Mouse (Mus musculus) erythroblast, adult 5-6 weeks (primary cell): ENCODE data around the gene Gse1. TPM values are rescaled to one million over a fixed set of nuclear protein-coding genes. Genes with fewer than 3 reads are reported as not detected.

Experiments
- ATAC-seq: replicated peaks from 2 replicates; pipeline ENCODE4 v1.8.0; 2016; ENCODE audit warnings: moderate number of reproducible peaks, mild to moderate bottlenecking, moderate TSS enrichment, inconsistent platforms; ENCODE audit not compliant: poor library complexity, low FRiP score, severe bottlenecking
- total RNA-seq, 2 experiments: library from RNA; stranded (forward) in 1 of 2; stranded (reverse) in 1 of 2; fragments of 150-400 nt in 1 of 2; fragments of 200-764, 138-1000 nt in 1 of 2; gene quantifications; 2 replicates each; pipeline versions ENCODE4 v1.2.3 to v1.2.4; 2015 to 2017; ENCODE audit warnings: low replicate concordance in 2 of 2

Gene Gse1
- total RNA-seq (2015; ENCODE audit: low replicate concordance) (23.2 and 30.0 TPM in 2 replicates), total RNA-seq (2017; ENCODE audit: low replicate concordance) (37.8 and 38.3 TPM in 2 replicates)

- no peak for ATAC-seq
These were observed at the start of gene Gse1 for GRCm38 (mm10) chr8:120227891-120228591. Gene Gse1, plus strand, starts transcription at chr8:120228456.

GRCm38 (mm10) chr8:120179027-120179431 lies 49.2 kb upstream of the Gse1 start:
- ATAC-seq = peak; percentile 82

GRCm38 (mm10) chr8:120180445-120180970 lies 47.7 kb upstream of the Gse1 start:
- ATAC-seq = no peak

- no peak for ATAC-seq
These were observed 47.0 kb upstream of the Gse1 start for GRCm38 (mm10) chr8:120181274-120181673.

- ATAC-seq = no peak
These were observed 46.3 kb upstream of the Gse1 start for GRCm38 (mm10) chr8:120181861-120182414.

- no peak for ATAC-seq
These were observed 43.9 kb upstream of the Gse1 start for GRCm38 (mm10) chr8:120184366-120184765.

- ATAC-seq = no peak
These were observed 43.1 kb upstream of the Gse1 start for GRCm38 (mm10) chr8:120184850-120185792.

- no peak for ATAC-seq
These were observed 41.8 kb upstream of the Gse1 start for GRCm38 (mm10) chr8:120186454-120186853.

GRCm38 (mm10) chr8:120188510-120188909 lies 39.7 kb upstream of the Gse1 start:
- ATAC-seq = no peak

GRCm38 (mm10) chr8:120189440-120189839 lies 38.8 kb upstream of the Gse1 start:
- no peak for ATAC-seq

- no peak for ATAC-seq
These were observed 38.0 kb upstream of the Gse1 start for GRCm38 (mm10) chr8:120190107-120190809.

- no peak for ATAC-seq
These were observed 37.3 kb upstream of the Gse1 start for GRCm38 (mm10) chr8:120190810-120191413.

- ATAC-seq = no peak
These were observed 36.6 kb upstream of the Gse1 start for GRCm38 (mm10) chr8:120191633-120192032.

- no peak for ATAC-seq
These were observed 36.1 kb upstream of the Gse1 start for GRCm38 (mm10) chr8:120192118-120192517.

- no peak for ATAC-seq
These were observed 26.9 kb upstream of the Gse1 start for GRCm38 (mm10) chr8:120201351-120201750.

GRCm38 (mm10) chr8:120202546-120202945 lies 25.7 kb upstream of the Gse1 start:
- no peak for ATAC-seq

- no peak for ATAC-seq
These were observed 23.4 kb upstream of the Gse1 start for GRCm38 (mm10) chr8:120204736-120205360.

GRCm38 (mm10) chr8:120205916-120206315 lies 22.3 kb upstream of the Gse1 start:
- no peak for ATAC-seq

- ATAC-seq = no peak
These were observed 20.9 kb upstream of the Gse1 start for GRCm38 (mm10) chr8:120207364-120207763.
